Mouse (Mus musculus): ENCODE data around the gene Nxf3. TPM values are rescaled to one million over a fixed set of nuclear protein-coding genes. Genes with fewer than 3 reads are reported as not detected.

The Nxf3 gene
- polyA plus RNA-seq (2017; shearing (Covaris generic)) = under 1 TPM in 1 of 2 experiments, not detected in 1; 0.07 TPM

DNA sequence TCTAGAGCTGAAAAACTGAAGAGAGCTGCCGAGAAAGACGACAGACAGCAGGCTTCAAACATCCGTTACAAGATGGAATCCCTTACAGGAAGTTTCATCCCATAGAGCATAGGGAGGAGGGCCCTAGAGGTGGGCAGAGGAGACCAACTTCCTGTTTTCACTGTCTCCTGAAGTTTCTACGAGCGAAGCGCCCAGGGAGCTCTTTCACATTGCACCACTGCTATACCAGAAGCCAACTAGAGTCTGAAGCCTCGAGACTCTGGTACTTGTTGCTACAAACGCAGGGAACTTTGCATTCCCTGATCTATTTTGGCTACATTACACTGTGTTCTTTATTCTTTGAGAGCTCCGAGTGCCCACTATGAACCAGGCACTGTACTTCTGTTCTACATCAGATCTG is at the start of gene Nxf3:
Nxf3 (minus strand) TSS at position 101 of the 400 bp plus-strand sequence.

GRCm38 (mm10) chrX:136068020-136068419 is 17.0 kb downstream of the Nxf3 start, which contains the start of gene Bex2:
Bex2 (minus strand) TSS chrX:136068236.

GRCm38 (mm10) chrX:136032799-136033763 is 52.0 kb downstream of the Nxf3 start, which contains the start of gene Arxes1:
Arxes1 (plus strand) TSS chrX:136033367.

Other genes with a start within 250 kb of the Nxf3 start
- 1 to 10 TPM; 2.9 to 3.4 TPM for gene Gprasp2, start 246.2 kb downstream of the Nxf3 start, polyA plus RNA-seq (2017; shearing (Covaris generic))
- gene Arxes2, start 91.4 kb downstream of the Nxf3 start, polyA plus RNA-seq (2017; shearing (Covaris generic)) = 10 to 100 TPM; 10.2 TPM
- gene Arxes1, start 51.9 kb downstream of the Nxf3 start, polyA plus RNA-seq (2017; shearing (Covaris generic)) = not detected
- gene Bex2, start 17.0 kb downstream of the Nxf3 start, polyA plus RNA-seq (2017; shearing (Covaris generic)) = under 1 TPM; 0.38 to 0.60 TPM
- 1 to 10 TPM in 1 of 2 experiments, not detected in 1; 1.5 TPM for gene Bex4, start 53.7 kb upstream of the Nxf3 start, polyA plus RNA-seq (2017; shearing (Covaris generic))
- gene Tceal8, start 87.1 kb upstream of the Nxf3 start, polyA plus RNA-seq (2017; shearing (Covaris generic)) = 1 to 10 TPM; 1.1 to 2.7 TPM
- not detected for gene Tceal5, start 118.6 kb upstream of the Nxf3 start, polyA plus RNA-seq (2017; shearing (Covaris generic))
- gene Tceal7, start 129.5 kb upstream of the Nxf3 start, polyA plus RNA-seq (2017; shearing (Covaris generic)) = not detected
- under 1 TPM in 1 of 2 experiments, not detected in 1; 0.60 TPM for gene Bex1, start 130.3 kb upstream of the Nxf3 start, polyA plus RNA-seq (2017; shearing (Covaris generic))
- 10 to 100 TPM; 35.3 to 55.3 TPM for gene Tceal9, start 159.8 kb upstream of the Nxf3 start, polyA plus RNA-seq (2017; shearing (Covaris generic))
- gene Bex3, start 185.0 kb upstream of the Nxf3 start, polyA plus RNA-seq (2017; shearing (Covaris generic)) = 10 to 100 TPM; 93.0 to 94.3 TPM